Mouse (Mus musculus): ENCODE results near the gene Katnb1.

Katnb1 gene

DNA sequence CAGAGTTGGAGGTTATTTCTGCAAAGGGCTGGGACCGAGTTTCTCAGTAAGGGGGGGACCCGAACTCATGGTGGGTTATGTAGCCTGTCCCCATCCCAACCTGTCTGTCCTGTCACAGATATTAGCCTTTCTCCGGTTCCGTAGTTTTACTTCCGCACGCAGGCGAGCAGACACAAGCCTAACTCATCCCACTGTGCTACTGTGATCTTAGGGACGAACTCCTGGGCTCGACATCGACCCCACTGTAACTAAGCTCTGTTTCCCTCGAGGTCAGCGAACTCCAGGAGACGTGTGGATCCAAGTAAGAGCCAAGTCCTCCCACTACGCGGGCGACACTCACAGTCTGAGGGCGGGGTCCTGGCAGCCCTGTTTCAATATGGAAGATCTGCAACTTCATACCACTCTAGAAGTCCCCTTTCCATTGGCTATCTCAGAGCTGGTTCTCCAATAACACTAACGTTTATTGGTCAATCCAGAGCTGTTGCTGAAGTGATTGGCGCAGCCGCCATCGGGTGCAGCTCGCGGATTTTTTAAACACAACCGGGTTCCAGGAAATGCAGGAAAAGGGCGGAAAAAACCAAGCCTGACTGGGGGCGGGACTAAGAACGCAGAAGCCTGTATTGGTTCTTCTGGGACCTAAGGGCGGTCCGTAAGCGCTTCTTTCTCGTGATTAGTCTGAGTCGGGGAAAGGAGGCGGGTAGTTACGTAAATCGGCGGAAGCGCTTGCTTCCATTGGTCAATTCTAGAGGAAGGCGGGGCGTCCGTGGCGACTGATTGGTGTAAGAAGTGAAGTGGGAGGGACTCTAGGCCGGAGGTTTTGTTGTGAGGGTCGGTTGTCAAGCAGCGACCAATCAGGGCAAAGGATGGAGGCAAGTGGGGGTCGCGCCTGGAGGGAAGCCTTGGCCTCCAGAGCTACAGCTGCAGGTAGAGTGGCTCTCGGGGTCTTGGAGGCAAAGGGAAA is at the start of gene Katnb1:
TSS of gene Katnb1 (plus strand) at position 806 of the 961 bp plus-strand sequence.
- DNase-seq: peak; percentile 100

DNA sequence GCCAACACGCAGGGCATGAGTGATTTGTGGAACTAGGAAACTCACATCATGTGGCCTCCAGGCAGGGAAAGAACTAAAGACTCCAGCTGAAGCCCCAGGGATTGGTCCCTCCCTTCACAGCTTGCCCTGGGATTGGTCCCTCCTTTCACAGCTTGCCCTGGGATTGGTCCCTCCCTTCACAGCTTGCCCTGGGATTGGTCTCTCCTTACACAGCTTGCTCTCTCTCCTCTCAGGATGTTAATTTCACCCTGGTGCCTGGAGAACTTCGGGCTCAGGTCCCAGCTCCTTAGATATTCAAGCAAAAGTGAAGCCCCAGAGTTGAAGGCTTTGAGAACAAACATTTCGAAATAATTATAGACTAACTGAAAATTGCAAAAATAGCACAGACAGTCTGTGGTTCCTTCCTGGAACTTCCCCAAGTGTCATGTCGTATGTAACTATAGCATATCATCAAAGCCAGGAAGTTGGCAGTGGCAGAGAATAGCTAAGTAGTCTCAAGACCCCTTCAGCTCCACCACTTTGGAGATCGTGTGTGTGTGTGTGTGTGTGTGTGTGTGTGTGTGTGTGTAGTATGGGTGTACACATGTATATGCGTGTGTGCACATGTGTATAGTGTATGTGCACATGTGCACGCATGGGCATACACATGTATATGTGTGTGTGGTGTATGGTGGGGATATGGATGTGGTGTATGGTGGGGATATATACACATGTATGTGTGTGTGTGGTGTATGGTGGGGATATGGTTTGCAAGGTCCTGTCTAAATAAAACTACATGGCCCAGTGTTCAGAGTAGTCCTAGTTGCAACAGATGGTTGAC is 43.7 kb upstream of the Katnb1 start:
- DNase-seq: no peak

DNA sequence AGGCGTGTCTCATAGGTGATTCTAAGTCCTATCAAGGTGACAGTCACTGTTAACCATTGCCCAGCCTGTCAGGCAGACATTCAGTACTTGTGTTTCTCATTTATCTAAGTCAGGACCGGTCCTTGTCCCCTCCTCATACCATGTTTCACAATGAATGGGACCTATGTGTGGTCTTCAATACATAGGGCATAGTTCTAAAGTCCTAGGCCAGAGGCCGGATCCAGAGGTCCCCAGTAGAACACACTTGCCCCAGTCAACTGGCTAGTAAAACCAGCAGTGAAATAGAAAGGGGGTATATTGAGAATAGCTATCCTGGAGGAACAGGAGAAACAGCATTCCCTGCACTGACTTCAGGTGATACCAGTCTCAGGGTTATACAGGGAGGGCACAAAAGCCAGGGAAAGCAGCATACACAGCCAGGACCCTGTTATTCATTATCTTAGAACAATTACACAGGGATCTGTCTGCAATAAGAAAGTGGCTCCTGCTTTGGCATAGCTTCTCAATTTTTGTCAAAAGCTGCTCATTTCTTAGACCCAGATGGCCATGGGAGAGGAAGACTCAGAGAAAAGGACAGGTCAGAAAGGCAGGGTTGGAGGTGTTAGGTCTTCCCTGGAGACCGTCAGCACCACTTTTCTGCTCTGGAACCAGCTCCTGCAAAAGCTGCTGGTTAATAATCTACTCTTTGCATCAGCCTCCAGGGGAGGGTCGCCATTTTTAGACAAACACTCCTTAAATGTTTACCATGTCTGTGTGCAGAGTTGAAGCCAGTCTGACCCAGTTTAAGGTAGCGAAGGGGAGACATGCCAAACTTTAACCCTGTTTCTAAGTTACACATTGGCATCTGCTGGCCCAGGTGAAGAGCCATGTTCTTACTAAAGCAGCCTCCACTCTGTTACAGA is 38.9 kb upstream of the Katnb1 start:
- DNase-seq: no peak

DNA sequence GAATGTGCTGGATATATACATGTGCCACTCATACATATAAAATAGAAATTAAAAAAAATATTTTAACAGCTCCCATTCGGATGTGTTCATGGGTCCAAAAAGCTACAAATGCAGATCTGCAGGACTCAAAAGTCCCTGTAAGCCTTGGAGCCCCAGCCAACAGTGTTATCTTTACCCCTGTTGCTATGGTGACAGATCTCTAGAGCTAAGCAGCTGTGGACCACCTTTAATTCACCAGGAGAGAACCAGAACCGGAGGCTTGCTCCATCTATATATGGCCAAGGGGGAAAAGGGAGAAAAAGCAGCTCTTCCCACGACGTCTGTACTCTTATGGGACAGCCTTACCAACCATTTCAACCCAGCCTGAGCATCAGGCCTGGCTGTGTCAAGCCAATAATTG is 36.2 kb upstream of the Katnb1 start:
- no peak for DNase-seq

DNA sequence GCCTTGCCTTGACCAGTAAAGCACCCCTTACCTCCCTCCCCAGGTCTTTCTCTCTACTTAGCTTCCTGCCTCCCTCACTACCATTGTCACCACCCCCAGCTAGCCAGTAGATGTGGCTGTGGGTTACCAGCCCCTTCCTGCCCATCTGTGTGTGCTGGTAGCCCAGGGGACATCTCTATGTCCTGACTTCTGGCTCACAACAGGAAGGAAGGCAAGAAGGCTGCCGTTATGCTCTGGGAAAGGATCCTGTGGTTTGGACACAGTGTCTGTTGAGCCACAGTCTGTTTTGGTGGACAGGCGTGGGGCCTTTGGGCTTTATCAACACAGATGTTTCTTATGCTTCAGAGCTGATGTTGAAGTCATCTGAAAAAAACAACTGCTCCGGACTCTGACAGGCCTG is 34.0 kb upstream of the Katnb1 start:
- DNase-seq: no peak

DNA sequence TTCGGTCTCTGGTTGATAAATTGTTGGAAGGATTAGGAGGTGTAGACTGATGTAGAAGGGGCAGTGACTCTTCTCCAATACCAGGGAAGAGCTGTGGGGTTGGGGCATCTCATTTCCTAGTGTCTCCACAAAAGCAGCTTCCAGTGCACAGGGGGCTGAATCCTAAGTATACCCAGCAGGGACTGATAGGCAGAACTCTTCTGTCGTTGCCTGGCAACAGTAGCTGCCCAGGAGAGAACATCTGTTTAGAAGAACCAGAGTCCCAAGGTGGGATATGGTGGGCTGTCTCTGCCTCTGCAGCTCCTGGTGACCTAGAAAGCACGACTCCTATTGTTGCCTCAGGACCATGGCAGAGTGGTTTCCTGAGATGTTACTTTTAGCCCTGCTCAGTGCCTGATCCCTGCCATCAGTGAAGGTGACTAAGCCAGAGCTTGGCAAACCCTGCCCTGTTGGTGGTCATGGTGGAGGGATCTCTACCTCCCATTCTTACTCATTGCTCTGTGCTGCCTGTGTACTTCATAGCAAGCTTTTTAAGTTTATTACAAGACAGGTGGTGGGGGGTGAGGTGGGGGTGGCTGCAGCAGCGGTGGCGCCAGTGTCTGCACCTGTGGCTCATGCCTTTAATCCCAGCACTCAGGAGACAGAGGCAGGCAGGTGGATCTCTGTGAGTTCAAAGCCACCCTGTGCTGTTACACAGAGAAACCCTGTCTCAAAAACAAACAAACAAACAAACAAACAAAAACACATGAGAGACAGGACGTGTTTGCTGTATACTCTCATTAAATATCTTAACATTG is 32.9 kb upstream of the Katnb1 start:
- DNase-seq: no peak

DNA sequence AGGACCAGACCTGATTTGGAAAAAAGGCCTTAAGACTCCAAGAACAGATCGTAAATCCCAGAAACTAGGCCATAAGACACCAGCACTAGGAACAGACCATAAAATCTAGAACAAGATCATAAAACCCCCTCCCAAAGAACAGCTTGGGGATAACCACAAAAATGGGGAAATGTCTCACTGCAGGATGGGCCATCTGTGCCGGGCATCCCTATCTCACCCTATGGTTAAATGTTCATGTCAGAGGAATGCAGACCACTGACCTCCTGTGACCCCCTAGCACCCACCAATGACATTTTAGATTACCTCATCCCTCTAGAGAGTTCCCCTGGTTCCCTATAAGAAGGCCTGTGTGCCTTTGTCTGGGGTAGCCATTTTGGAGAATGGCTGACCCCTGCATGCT is 31.4 kb upstream of the Katnb1 start:
- no peak for DNase-seq

DNA sequence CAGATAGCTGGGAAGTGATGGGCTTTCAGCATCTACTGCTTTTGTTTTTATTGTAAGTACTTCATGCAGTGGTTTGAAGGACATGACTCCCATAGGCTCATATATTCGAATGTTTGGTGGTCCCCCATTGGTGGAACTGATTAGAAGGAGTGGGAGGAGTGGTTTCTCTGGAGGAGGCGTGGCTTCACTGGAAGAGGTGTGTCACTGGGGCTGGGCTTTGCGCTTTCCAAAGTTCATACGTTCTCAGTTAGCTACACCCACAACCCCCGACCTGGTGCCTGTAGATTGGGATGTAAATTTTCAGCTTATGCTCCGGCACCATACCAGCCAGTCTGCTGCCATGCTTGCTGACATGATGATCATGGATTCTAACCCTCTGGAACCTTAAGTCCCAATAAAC is 26.5 kb upstream of the Katnb1 start:
- no peak for DNase-seq

DNA sequence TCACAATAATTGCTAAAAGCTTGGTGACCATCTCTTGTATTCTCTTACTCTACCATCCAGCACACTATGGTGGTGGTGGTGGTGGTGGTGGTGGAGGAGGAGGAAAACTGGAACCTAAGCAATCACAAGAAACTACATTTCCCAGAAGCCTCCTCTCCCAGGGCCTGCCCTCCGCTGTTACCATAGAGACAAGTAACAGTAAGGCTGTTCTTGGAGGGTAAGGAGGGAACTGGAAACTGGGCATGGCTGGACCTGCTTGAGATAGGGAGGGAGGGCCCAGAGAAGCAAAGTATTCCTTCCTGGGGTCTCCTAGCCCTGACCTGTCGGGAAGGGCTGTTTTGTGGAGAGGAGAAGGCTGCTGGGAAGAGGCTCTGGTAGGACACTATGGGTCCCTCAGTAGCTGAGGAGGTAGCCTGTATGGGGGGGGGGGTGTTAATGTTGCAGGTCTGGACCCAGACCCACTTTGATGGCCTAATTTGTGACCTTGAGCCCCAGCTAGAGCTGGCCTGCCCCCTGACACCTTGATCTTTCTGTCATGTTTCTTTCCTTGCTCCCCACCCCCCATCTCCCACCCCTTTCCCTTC is 26.0 kb upstream of the Katnb1 start, which contains the start of gene Drc7:
TSS of gene Drc7 (plus strand) at position 177 of the 584 bp plus-strand sequence.
- DNase-seq: no peak

DNA sequence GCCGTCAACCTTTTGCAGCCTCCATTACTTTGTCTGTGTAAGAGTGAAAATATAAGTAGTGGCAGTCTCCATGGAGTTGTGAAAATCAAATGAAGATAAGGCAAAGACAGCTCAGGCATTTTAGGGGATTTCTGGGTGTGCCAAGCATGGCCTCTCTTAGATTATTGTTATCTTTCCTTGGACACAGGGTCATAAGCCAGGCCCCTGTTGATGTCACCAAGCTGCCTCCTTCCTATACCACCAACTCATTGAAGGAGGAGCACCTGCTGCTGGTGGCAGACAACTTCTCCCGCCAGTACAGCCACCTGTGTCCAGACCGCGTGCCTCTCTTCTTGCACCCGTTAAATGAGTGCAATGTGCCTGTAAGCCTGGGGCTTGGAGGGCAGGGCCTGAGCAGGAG is 24.6 kb upstream of the Katnb1 start:
- DNase-seq: no peak

DNA sequence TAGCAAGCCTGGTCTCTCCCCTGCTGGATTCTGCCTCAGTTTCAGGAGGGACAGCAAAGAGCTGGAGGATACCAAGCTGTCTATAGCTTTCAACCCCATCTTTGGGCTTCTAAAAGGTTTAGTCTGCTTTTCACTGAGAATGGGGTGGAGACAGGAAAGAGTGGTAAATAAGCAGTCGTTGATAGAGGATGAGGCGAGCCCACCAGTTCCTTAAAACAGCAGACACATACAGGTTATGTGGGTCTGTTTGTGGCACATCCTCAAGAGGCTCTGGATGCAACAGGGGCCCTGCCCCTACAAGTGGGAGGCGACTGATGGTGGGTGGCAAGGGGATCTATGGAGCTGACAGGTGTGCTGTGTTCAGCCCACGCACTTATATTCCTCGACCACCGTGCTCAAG is 22.3 kb upstream of the Katnb1 start:
- no peak for DNase-seq

DNA sequence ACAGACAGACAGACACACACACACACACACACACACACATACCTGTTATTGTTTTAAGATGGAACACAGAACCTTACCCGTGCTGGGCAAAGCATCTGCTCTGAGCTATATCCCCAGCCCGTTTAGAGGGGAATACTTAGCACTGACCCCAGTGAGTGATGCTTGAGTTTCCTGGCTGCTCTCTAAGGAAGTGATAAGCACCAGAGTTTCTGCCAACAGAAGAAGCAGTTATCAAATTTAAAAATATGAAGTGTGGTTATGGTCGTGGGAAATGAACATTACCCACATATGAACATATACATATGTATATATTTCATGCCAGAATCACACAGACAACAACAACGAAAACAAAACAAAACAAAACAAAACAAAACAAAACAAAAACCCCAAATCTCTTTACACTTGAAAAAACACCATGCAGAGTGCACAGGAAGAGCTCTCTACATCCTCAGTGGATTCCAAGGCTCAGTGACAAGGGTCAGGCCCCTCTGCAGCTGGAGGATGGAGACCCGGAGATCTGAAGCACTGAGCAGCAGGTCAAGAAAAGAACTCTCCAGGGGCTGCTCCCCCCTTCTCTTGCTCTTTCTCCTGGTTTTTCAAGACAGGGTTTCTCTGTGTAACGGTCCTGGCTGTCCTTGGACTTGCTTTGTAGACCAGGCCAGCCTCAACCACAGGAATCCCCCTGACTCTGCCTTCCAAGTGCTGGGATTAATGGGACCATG is 21.0 kb upstream of the Katnb1 start:
- DNase-seq: no peak

DNA sequence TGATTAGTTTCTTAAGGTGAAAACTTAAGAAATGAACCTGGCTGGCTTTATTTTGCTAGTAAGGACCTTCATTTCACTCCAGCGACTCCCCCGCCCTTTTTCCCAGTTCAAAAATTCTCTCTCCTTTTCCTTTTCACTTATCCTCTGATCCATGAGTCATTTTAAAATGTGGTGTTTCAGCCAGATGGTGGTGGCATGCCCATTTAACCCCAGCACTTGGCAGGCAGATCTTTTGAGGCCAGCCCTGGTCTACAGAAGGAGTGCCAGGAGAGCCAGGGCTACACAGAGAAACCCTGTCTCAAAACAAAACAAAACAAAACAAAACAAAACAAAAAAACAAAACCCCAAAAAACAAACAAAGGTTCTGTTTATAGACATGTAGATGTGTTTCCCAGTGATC is 16.5 kb upstream of the Katnb1 start:
- DNase-seq: peak; percentile 77

DNA sequence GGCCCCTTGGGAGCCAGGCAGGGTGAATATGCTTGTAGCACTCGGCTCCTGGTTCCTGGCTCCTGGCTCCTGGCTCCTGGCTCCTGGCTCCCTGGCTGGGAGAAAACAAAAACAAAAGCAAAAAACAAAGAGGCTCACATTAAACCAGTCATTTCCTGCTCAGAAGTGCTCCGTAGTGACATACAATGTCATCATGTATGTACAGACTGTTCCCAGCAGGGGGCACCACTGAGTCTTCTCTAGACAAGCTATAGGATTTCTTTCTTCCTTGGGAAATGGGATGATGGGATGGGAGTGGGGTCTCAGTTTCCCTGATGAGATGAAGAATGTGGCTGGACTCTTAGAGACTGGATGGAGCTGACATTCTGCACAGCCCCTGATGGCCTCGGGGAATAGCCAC is 13.4 kb upstream of the Katnb1 start:
- peak; percentile 36 for DNase-seq

DNA sequence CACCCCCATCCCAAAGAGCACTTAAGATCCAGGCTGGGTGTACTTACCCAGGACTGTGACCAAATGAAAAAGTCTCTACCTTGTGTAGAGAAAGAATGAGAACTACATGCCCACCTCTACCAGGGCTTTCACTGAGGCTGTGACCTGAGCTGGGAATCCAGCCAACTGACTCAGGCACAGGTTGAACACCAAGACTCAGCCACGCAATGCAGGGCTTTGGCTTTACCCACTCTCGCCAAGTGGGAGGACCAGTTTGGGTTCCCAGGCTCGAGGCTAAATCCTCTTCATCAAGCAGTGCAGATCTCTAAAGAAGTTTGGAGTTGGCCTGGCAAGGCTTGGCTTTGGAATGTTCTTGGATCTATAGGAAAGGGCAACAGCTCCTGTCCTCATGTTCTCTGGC is 5.5 kb upstream of the Katnb1 start:
- peak; percentile 51 for DNase-seq

DNA sequence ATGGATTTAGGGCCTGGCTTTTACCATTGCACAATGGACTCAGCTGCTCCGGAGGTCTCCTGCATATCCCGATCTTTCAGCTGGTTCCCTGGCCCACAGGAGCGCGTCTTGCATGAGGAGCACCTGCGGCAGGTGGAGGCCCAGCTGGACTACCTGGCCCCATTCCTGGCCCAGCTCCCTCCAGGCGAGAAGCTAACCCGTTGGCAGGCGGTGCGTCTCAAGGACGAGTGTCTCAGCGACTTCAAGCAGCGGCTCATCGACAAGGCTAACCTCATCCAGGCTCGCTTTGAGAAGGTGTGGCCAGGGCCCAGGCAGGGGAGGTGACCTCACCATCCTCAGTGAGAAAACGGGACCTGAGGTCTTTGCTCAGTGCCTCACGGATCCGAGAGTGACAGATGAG is 4.8 kb upstream of the Katnb1 start:
- DNase-seq: peak; percentile 88

DNA sequence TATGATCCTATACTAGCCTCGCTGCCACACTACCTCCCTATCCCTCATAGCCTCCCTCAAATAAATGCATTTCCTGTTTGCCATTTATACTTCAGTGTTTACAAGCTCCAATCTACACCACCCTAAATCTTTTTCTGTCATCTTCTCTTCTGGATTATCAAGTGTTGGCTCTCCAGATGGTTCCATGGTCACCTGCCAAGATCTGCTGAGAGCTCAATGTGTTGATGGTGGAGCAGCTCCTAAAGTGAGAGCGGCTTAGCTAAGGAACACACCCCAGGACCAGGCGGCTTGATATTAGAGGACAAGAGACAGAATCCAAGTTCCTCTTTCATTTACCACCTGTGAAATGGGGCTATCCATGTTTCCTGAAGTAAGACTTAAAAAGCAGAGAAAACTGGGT is 2.9 kb upstream of the Katnb1 start:
- peak; percentile 77 for DNase-seq

DNA sequence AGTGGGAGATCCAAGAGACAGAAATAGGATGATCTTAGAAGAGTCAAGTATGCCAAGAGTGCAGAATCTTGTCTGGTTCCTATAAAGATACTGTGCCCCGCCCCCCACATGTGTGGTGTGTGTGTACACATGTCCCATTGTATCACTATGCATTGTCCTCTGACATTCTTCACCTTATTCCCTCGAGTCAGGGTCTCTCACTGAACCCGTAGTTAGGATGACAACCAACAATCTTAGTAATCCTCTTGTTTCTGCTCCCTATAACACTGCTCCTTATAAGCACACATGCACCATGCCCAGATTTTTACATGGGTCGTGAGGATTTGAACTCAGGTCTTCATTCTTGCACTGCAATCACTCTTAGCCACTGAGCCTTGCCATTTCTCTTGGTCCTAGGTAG is 1.7 kb upstream of the Katnb1 start:
- peak; percentile 49 for DNase-seq

DNA sequence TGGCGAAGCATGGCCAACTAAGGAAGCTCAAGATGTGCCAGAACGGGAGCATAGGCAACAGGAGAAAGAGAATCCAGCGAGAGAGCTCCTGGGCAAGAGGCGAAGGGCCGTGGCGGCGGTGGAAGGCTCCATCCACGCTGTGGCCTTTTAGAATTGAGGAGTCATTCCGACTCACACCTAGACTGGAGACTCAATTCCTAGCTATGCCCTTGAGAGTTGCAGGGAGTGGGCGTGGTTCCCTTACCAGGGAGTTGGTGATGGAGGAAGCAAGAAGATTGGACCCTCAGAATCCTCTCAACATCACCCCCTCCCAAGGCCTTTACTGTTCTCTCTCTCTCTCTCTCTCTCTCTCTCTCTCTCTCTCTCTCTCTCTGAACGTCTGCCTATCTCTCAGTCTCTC is 664 bp downstream of the Katnb1 start:
- DNase-seq: peak; percentile 70

DNA sequence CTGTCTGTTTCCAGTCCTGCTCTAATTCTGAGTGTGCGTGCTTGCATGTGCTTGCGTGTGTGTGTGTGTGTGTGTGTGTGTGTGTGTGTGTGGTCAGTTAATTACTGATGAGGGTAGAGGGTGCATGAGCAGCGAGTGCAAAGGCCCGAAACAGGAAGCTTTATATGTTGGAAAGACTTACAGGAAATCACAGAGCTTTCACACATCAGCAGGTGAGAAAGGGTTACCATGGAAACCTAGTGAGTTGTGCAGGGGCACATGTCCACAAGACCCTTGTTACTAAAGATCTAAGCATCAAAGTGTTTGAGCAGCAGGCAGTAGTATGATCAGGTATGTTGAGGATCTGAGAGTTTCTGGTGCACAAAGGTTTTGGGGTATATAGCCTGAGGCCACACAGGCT is 3.3 kb downstream of the Katnb1 start:
- DNase-seq: no peak
